Mouse (Mus musculus) heart, postnatal 25 days (tissue): Measurements from ENCODE around the gene Kat6b. TPM values are rescaled to one million over a fixed set of nuclear protein-coding genes. Genes with fewer than 3 reads are reported as not detected.

Experiments
- DNase-seq: peaks from one replicate; pipeline ENCODE4 v3.0.0; 2022; ENCODE audit warnings: low spot score
- intact Hi-C: fragments of 180-260 bp; cut with DNase I; formaldehyde crosslinking; loops from one replicate; pipeline ENCODE4 v1.15.1; 2025
- total RNA-seq, 2 experiments: library from RNA; stranded (reverse); gene quantifications; 2 replicates each; pipeline ENCODE4 v1.2.3; 2021

The Kat6b gene
- total RNA-seq, 2 experiments from 2014 or later: 28.1 to 32.6 TPM

DNA sequence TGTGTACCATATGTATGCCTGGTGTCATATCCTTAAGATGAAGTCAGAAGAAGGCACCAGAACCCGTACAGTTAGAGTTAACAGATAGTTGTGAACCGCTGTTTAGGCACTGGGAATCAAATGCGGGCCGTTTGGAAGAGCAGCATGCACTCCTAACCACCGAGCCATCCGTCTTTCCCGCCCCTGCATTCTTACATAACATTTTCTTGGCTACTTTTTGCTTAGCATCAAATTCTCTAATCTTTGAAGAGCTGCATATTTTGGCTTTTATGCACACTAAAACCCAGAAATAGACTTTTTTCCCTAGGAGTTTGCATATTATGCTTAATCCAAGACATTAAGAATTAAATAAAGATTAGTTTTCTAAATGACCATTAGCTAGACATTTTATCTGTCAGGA lies 69.3 kb downstream of the Kat6b start:
- no peak for DNase-seq
- intact Hi-C loops: loop anchor here (5.0 kb wide), 1 partner anchor 53 kb away; no protein-coding TSS in a partner anchor

DNA sequence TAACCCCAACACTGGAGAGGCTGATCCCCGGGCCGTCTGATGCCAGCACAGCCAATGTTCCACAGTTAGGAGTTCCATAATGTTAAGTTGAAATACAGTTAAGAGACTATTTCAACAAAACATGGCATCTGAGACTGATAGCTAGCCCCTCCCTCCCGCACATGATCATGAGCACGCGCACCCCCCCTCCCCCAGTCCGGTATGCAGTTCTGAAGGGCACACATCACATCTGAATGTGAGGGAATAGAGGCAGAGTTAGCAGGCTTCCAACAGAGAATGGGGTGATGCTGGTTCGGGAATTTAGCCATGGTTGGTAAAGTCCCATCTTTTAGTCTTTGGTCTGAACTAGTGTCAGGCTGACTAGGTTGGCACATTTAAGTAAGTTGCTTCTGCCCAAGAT lies 70.4 kb downstream of the Kat6b start:
- intact Hi-C loops: loop anchor here (5.0 kb wide), 1 partner anchor 54 kb away; no protein-coding TSS in a partner anchor
- DNase-seq: no peak

DNA sequence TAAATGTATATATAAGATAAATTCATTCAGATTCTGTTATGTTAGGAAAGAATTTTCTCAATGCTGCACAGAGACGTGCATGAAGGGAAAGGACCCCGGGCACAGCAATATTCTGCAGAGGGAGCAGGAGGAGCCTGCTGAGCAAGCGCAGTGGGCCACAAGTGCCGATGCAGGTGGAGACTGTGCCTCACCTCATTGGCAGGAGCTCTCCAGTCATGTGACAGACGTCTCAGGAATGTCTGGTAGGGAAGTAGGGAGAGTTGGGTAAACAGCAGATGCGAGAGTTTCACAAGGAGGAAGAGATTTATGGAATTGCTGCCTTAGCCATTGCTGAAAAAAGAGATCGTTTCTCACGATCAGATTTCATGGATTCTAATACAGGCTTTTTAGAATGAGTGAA lies 71.7 kb downstream of the Kat6b start:
- no peak for DNase-seq
- intact Hi-C loops: loop anchor here (5.0 kb wide), 1 partner anchor 56 kb away; no protein-coding TSS in a partner anchor

DNA sequence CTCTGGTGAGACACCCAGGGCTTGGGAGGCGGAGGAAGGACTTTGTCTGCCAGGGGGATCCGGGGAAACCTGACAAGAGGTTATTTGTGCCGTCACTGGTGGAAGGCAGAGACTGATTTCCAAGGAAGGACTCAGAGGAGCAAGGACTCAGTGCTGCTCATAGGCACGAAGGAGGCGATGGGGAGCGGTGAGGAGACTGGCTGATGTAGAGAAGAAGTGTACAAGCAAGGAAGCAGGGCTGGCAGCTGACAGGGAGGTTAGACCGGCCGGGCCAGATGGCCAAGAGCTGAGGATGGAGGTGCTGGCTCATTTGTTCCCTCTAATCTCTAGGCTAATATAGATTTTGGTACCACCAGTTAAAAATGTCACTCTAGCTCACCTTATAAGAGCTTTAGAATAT lies 72.8 kb downstream of the Kat6b start:
- DNase-seq: no peak
- intact Hi-C loops: loop anchor here (5.0 kb wide), 1 partner anchor 57 kb away; no protein-coding TSS in a partner anchor

DNA sequence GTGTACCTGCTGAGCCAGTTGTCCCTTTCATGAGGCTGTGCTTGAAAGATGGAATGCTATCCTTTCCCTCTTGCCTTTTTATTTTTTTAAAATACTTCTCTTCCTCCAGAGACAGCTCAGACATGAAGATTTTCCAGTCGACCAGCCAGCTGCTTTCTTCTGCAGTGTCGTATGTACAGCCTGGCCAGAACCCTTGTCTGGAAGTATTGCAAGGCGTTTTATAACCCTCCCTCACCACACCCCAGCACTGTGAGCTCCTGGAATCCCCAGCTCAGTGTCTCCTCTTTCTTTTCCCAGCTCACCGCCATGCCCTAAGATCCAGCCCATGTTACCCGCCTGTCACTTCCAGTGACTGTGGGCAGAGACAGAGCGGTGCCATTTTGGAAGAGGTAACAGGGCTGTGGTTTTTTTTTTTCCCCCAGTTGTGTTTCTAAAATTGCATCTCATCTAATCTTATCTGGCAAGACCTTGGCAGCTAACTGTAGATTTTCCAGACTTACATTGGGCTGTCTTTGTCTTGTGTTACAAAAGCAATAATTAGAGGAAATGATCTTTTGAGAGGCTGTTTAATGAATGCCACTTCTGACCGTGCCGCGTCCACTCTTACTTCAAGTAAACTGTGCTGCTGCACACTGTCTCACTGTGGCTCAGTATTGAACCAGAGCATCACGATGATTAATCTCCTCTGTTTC lies 77.4 kb downstream of the Kat6b start:
- no peak for DNase-seq

DNA sequence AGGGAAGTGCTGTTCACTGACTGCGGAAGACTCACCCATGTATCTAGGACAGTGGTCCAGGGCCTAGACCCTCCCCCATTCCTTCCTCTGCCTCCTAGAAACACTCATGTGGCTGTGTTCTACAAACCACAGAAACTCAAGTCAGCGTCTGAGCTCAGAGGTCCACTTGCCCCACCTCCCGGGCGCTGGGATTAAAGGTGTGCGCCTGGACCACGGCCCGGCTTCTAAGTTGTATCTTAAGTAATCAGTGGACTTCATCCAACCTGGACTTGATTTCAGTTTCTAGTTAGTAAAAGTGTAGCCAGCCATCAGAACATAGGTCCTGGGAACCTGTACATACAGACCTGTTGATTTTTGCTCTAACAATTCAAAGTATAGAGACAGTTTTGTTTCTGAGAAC lies 78.2 kb downstream of the Kat6b start:
- DNase-seq: no peak
- intact Hi-C loops: loop anchor here (5.0 kb wide), 1 partner anchor 48 kb away; no protein-coding TSS in a partner anchor

More for the DNA sequence above, 77.4 kb downstream of the Kat6b start:
- intact Hi-C loops: loop anchor here (5.0 kb wide), 1 partner anchor 49 kb away; no protein-coding TSS in a partner anchor

DNA sequence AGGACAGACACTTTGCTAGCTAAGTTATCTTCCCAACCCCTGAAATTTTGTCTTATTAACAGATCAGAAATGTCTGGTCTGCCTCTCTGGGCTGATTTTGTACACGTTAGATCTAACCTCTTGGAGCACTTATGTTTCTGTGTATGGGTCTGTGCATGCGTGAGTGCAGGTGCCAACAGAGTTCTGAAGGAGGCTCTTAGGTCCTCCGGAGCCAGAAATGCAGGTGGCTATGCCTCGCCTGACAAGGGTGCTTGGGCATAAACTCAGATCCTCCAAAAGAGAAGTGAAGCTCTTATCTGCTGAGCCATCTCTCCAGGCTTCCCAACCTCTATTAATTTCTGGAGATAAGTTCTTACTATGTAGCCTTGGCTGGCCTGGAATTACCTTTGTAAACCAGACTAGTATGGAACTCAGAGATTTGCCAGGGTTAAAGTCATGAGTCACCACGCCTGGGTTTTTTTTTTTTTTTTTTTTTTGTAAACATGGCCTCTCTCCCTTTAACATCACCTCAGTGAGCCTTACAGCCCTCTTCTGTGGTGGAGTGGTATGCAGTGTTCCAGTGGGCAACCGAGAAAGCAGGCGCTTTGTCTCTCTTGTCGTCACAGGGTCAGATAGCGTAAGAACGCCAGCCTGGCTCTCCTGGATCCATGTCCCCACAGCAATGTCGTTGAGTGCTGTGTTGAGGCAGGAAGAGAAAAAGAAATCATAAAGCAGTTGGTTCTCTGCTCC lies 79.4 kb downstream of the Kat6b start:
- DNase-seq: no peak
- intact Hi-C loops: no loop called here

DNA sequence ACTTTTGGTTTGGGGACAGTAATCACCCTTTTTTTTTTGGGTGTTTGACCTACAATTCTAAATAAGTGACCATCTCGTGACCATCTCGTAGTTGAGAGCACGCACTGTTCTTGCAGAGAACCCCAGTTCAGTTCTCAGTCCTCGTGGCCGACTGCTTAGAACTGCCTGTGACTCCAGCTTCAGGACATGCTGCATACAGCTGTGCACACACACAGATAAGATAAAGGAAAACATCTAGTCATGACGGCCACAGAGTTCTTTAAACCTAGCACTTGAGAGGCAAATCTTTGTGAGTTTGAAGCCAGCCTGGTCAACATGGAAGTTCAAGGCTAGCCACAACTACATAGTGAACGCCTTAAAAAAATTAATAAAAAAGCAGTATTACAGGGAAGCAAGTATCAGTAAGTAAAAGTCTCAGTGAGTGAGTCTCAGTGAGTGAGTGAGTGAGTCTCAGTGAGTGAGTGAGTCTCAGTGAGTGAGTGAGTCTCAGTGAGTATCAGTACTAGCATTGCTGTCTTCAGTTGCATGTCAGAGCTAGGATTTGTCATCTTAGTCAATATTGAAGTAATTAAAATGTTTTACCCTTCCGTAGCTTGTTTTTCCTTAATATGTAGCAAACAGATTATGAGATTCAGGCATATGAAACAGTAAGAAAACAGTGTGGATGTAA lies 80.3 kb downstream of the Kat6b start:
- intact Hi-C loops: no loop called here
- DNase-seq: no peak

DNA sequence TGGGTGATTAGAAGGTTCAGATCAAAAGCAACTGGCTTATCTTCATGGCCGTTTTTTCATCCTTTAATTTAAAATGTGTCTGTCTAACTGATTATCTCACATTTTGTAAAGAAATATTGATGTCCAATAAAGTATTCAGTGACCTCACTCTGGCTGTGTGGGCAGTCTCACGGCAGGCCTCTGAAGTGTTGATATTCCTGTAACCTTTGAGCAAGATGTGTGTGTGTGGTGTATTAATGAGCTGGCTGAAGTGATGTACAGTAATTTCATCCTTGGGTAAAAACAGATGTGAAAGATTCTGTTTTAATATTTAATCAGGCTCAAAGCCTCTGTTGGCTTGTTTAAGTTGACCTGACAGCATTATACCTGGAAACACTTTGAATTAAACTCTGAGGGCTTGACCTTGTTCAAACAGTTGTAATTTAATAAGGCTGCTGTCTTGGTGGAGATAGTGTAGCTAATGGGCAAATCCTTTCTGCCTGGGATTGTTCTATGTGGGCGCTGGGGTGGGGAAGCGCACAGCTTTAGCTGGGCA lies 82.4 kb downstream of the Kat6b start:
- DNase-seq: no peak
- intact Hi-C loops: no loop called here

DNA sequence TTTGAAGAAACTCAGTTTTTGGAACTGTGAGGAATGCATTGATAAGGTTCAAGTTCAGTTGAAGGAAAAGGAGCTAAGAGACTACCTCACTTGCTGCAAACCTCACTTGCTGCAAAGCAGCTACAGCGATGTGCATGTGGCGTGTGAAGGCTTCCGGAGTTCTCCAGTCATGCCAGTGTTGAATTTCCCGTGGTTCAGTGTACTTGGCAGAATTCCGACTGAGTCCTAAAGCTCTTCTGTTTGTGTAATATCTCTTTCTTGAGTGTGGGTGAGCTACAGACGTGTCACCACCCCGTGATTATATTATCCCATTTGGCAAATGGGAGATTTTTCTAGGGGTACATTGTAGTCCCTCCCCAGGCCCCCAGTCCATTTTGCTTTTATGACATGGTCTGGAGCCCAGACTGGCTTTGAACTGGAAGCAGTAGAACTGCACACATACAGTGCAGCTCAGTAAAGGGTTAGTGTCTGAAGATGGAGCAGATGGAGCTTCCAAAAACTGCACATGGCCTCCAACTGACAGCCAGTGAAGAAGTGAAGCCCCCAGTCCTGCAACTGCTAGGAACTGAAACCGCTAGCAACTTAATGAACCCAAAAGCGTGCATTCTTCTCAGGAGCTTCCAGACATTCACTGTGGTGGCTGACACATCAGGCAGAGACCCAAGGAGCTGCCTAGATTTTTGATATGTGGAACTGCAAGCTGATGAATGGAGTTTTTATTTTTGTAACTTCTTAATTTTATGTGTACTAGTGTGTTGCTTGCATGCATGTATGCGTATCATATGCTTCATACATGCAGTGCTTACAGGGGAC lies 84.5 kb downstream of the Kat6b start:
- no peak for DNase-seq
- intact Hi-C loops: no loop called here

DNA sequence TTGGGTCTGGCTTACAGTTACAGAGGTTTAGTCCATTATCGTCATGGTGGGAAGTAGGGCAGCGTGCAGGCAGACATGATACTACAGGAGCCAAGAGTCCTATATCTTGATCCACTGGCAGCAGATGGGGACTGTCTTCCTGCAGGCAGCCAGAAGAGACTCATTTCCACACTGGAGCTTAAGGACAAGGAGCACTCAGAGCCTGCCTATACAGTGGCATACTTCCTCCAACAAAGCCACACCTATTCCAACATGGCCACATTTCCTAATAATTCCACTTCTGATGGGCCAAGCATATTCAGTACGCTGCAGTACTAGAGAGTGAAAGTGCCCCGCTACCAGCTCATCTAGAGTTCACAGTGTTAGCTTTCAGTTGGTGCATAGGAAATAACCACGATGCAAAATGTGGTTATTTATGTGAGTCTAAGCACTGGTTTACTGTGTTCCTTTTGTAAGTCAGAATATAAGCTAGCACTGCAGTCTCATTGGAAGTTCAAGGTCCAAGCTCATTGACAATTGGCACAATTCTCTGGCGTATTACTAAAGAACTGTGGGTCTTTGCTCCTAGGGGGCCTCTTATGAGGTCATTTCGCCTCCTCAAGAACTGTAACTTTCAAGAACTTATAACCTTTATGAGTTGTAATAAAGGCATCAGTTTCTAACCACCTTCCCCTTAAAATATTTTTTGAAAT lies 86.2 kb downstream of the Kat6b start:
- intact Hi-C loops: no loop called here
- DNase-seq: no peak

DNA sequence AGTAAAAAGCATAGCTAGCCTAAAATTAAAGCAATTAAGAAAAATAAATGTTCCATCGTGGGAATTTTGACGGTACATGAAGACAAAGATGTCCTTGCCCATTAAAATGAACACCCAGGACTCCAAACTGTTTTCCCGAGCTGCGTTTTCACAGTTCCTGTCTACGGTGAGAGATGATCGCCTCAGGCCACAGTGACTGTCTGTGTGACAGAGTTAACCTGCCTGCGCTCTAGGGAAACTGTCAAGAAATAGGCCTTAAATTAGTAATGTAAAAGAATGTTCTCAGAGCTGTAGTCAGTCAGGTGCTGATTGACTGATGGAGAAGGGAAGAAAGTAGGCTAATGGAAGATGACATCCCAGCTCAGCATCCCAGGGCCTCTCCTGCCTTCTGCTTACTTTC lies 87.6 kb downstream of the Kat6b start:
- DNase-seq: no peak
- intact Hi-C loops: no loop called here

DNA sequence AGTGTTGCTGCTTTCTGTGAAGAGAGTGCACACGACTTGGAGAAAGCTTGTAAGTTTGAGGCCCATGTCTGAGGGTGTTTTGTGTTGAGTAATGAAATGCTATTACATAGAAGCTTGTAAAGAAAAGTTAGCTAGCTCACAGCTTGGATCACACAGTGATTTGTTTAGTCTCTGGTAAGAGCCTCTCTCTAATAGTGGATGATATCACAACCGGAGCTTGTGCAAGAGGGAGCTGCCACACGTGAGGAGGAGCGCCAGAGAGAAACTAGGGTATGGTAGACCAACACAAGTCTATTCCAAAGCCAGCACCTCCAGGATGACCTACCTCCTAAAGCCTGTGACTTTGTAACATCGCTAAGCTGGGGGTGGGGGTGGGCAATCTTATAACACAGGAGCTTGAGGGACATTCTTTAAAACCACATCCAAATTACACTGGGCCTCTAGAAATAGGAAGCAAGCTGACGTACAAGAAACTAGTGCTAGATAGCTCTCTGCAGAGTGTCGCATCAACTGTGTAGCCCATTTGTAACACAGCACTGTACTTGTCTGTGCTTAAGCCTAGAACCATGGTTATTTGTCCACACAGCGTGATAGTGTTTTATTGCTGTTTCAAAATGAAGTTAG lies 93.6 kb downstream of the Kat6b start:
- intact Hi-C loops: no loop called here
- no peak for DNase-seq

DNA sequence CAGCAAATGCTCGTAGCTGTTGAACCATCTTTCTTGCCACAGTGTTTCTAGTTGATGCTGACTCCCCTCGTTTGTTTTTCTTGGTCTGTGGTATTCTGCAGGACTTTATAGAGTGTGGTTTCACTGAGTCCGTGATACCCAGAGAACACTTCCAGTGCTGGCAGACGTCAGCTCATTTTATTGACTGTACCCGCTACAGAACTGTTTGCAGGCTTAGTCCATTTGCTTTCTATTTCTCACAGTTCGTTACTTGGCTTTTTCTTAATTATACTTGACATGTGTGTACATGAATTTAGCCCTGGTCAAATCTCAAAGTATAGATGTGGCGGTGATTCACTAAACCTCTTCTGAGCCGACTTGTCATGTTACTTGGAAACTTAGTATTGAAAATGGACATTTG lies 95.6 kb downstream of the Kat6b start:
- DNase-seq: no peak
- intact Hi-C loops: no loop called here

DNA sequence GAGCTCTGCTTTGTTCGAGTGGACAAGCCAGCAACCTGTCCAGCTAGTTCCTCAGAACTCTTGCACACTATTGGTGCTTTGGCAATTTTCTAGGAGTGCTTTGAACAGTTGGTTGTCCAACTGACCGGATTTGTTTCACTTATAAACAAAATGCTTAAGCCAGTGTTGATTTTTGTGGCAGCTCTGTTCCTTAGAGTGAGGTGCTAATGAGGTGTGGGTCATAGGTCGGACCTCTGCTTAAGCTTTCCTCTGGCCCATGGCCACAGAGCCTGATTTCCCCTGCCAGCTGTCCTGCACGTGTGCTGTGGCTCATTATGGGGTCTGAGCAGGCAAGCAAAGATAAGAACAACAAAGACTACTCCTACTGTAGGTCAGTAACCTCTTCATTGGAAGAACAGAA lies 100.0 kb downstream of the Kat6b start:
- intact Hi-C loops: no loop called here
- DNase-seq: no peak

DNA sequence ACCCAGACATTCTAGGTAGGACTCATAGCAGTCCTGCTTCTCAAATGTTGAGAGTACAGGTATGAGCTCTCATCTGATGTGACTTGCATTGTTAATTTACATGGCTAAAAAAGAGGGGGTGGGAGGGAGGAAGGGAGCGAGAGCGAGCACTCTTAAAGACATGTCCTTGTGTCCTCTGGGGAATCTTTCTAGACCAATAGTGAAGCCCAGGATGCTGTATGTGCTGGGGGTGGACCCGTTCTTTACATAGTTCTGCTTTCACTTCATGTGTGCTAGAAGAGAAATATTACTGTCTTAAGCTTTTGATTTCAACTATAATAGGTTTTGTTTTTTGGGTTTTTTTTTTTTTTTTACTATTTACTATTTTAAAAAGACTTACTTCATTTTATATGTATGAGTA lies 101.1 kb downstream of the Kat6b start:
- DNase-seq: no peak
- intact Hi-C loops: no loop called here

DNA sequence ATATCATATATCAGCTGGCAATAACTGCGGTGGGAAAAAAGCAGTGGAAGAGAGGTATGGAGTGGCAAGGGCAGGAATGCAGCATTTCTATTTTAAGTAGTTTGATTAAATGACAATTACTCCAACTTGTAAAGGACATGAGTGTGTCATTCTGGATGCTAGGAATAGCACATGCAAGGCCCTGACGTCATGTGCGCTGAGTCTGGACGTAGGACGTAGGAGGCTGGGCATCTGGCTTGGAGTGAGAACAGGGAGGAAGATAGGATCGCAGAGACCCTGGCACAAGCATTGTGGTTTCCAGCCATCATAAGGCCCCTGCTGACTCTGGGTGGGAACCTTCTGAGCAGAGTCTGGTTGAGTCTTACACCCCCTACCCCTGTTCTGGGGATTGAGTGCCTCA lies 101.8 kb downstream of the Kat6b start:
- intact Hi-C loops: no loop called here
- no peak for DNase-seq

DNA sequence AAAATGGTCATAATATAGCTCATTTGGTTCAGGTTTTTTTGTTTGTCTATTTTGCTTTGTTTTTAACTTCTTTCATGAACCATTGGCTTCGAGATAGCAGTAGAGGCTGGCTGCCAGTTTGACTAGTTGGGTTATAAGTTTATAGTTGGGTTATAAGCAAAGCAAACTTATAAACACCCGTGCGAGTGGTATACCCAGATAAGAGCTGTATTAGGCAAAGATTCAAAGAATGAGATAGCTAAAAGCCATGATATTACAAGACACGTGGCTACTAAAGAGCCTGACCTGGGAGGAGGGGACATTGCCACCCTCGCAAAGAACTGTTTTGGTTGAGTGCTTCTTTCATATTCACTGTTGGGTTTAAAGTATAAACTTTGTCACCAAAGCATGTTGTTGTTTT lies 102.6 kb downstream of the Kat6b start:
- DNase-seq: no peak
- intact Hi-C loops: no loop called here
